In the genomic region with DNA sequence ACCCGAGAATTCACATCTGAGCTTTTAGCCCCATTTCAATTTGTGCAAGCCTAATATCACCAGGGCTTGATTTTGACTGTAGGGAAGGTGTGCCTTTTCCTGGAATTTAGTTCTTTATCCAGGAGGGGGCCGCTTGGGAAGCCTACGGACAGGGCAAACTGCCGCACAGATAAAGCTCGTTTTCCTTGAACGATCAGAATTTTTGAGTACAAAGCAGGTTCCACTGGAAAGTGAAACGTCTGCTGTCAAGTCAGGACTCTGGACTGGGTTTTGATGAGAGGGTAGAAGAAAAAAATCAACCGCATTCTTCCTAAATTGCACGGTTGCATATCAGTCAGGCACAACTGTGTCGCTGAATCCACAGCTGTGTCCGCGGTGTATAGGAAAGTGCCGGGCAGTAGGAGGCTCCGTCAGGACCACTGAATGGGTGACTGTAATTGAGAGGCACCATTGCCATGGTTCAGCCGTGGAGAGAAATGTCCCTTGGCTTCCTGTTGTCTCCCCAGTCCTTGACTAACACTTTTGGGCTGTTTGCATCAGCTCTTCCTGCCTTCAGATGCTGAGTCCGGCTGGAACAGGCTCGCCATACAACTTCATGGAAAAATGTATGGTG, we compare ENCODE assay signal across 9 mouse cellular contexts. TPM values are rescaled to one million over a fixed set of nuclear protein-coding genes. Genes with fewer than 3 reads are reported as not detected.
DNase-seq lines count a peak whose midpoint lies in the region; ATAC-seq and TF ChIP-seq lines count a peak whose summit lies in the region.
"Had no signal": no experiment of that assay in that cellular context is flagged by ENCODE, and none has a peak within 500 bp of the region (broad histone marks: within the 10 kb centered on the region; RNA-seq: fewer than 3 reads in every experiment).

No protein-coding gene starts in this region.

- peaks cover 18% of the 10 kb centered on the region for H3K27me3 ChIP-seq in kidney, embryonic 14.5 days (ENCODE audit: control insufficient read depth, insufficient read depth, low read length)
- no peaks in the 10 kb centered on the region for H3K27me3 ChIP-seq in embryonic facial prominence, embryonic 14.5 days (replicated peaks; ENCODE audit: control insufficient read depth, insufficient read depth, low read length)
- no peaks in the 10 kb centered on the region; the same call in 1 of the 2 replicates for H3K27me3 ChIP-seq in hindbrain, embryonic 10.5 days (ENCODE audit: insufficient read depth, poor library complexity, severe bottlenecking)
- H3K27me3 ChIP-seq in midbrain, postnatal 0 days (ENCODE audit: insufficient read depth, low read length), result no peaks in the 10 kb centered on the region

- H3K27ac ChIP-seq in kidney, embryonic 14.5 days (ENCODE audit: low read depth, low read length), result no peak overlapping the region
- H3K27ac ChIP-seq in embryonic facial prominence, embryonic 14.5 days (replicated peaks; ENCODE audit: low read depth, low read length), result no peak overlapping the region
- H3K27ac ChIP-seq in hindbrain, embryonic 10.5 days, result no peak overlapping the region
- no peak overlapping the region for H3K27ac ChIP-seq in midbrain, postnatal 0 days (ENCODE audit: low read depth, low read length)
- H3K27ac ChIP-seq: macrophage had no signal

- H3K4me3 ChIP-seq in kidney, embryonic 14.5 days (ENCODE audit: low read length), result no peak overlapping the region
- H3K4me3 ChIP-seq in embryonic facial prominence, embryonic 14.5 days (ENCODE audit: low read depth, low read length), result peak overlapping the region; percentile 4; the same call in 1 of the 2 replicates
- peak overlapping the region; percentile 26 for H3K4me3 ChIP-seq in hindbrain, embryonic 10.5 days
- H3K4me3 ChIP-seq in midbrain, postnatal 0 days (ENCODE audit: low read depth, low read length), result peak overlapping the region; percentile 19; the same call in 1 of the 2 replicates

- TF ChIP-seq CTCF in midbrain, postnatal 0 days (IDR thresholded peaks at IDR 0.05), result no peak

- DNase-seq in kidney, postnatal 25 days, result no peak
- peak; percentile 56 for DNase-seq in embryonic facial prominence, embryonic 14.5 days (ENCODE audit: low spot score)
- peak; percentile 7 for DNase-seq in hindbrain, embryonic 10.5 days (ENCODE audit: low spot score)
- no peak for DNase-seq in midbrain, postnatal 0 days (ENCODE audit: low spot score)
- no peak for DNase-seq in spleen, postnatal 14 days (ENCODE audit: low spot score in 2 of 2)
- no peak for DNase-seq in thymus, postnatal 36 days

- peaks cover 6% of the 10 kb centered on the region; the same call in 1 of the 2 replicates for H3K4me1 ChIP-seq in kidney, embryonic 14.5 days (ENCODE audit: control insufficient read depth, insufficient read depth, low read length)
- H3K4me1 ChIP-seq in embryonic facial prominence, embryonic 14.5 days (ENCODE audit: control insufficient read depth, insufficient read depth, low read length), result peaks cover 13% of the 10 kb centered on the region
- peaks cover 19% of the 10 kb centered on the region for H3K4me1 ChIP-seq in hindbrain, embryonic 10.5 days (replicated peaks)
- peaks cover 3% of the 10 kb centered on the region; the same call in 1 of the 2 replicates for H3K4me1 ChIP-seq in midbrain, postnatal 0 days (ENCODE audit: insufficient read depth, low read length)

- H3K36me3 ChIP-seq in kidney, embryonic 14.5 days (ENCODE audit: control insufficient read depth, insufficient read depth, low read length), result no peaks in the 10 kb centered on the region
- H3K36me3 ChIP-seq in embryonic facial prominence, embryonic 14.5 days (ENCODE audit: control insufficient read depth, insufficient read depth, low read length), result no peaks in the 10 kb centered on the region
- H3K36me3 ChIP-seq in hindbrain, embryonic 10.5 days, result no peaks in the 10 kb centered on the region
- H3K36me3 ChIP-seq in midbrain, postnatal 0 days (ENCODE audit: insufficient read depth, low read length), result no peaks in the 10 kb centered on the region
- H3K36me3 ChIP-seq: G1E had no signal

- no peaks in the 10 kb centered on the region for H3K9me3 ChIP-seq in kidney, embryonic 14.5 days (ENCODE audit: control insufficient read depth, low read length)
- H3K9me3 ChIP-seq in embryonic facial prominence, embryonic 14.5 days (ENCODE audit: control insufficient read depth, low read length), result no peaks in the 10 kb centered on the region
- H3K9me3 ChIP-seq in hindbrain, embryonic 10.5 days, result no peaks in the 10 kb centered on the region
- H3K9me3 ChIP-seq in midbrain, postnatal 0 days (ENCODE audit: low read length), result no peaks in the 10 kb centered on the region
- H3K9me3 ChIP-seq: G1E had no signal

- no peak overlapping the region for H3K9ac ChIP-seq in kidney, embryonic 14.5 days (ENCODE audit: low read depth, low read length)
- H3K9ac ChIP-seq in embryonic facial prominence, embryonic 14.5 days (ENCODE audit: low read depth, low read length), result peak overlapping the region; percentile 20; the same call in 1 of the 2 replicates
- 0 out of 2 replicates have a peak overlapping the region, but pooled peaks have one; percentile 14 for H3K9ac ChIP-seq in midbrain, postnatal 0 days (replicated peaks; ENCODE audit: low read length, poor library complexity, severe bottlenecking)

- peak overlapping the region; percentile 18; the same call in 1 of the 2 replicates for H3K4me2 ChIP-seq in kidney, embryonic 14.5 days (replicated peaks; ENCODE audit: low read depth, low read length)
- peak overlapping the region; percentile 50 for H3K4me2 ChIP-seq in embryonic facial prominence, embryonic 14.5 days (ENCODE audit: low read depth, low read length)
- H3K4me2 ChIP-seq in midbrain, postnatal 0 days (ENCODE audit: low read depth, low read length, poor library complexity, severe bottlenecking), result peak overlapping the region; percentile 46

- ATAC-seq in kidney, embryonic 14.5 days (ENCODE audit: low FRiP score, low TSS enrichment), result no peak
- ATAC-seq in embryonic facial prominence, embryonic 14.5 days (ENCODE audit: low read depth), result peak; percentile 62; the same call in 1 of the 2 replicates
- ATAC-seq in midbrain, postnatal 0 days (ENCODE audit: low FRiP score), result no peak

- WGBS in kidney, embryonic 14.5 days, result 53% methylated on average over 17 of the region's 17 CpGs
- 32% methylated on average over 17 of the region's 17 CpGs for WGBS in embryonic facial prominence, embryonic 14.5 days
- 56% methylated on average over 17 of the region's 17 CpGs for WGBS in hindbrain, embryonic 10.5 days
- WGBS in midbrain, postnatal 0 days, result 30% methylated on average over 17 of the region's 17 CpGs

RNA-seq across cellular contexts. Expression of gene Dync1i2, which starts 19.2 kb away (rescaled TPM):
- polyA plus RNA-seq in kidney, embryonic 14.5 days (2014; fragmentation: Nextera tagmentation; extraction: Ambion mirVana), result 76.3 and 96.4 TPM in 2 replicates
- polyA plus RNA-seq in embryonic facial prominence, embryonic 14.5 days (2014; fragmentation: Nextera tagmentation; extraction: Ambion mirVana), result 103 and 105 TPM in 2 replicates
- 116 and 123 TPM in 2 replicates for polyA plus RNA-seq in hindbrain, embryonic 10.5 days (2016; fragmentation: Nextera tagmentation; extraction: Ambion mirVana)
- total RNA-seq in midbrain, postnatal 0 days (2014; rRNA removed), result 149 and 195 TPM in 2 replicates
- polyA plus RNA-seq in midbrain, postnatal 0 days (2015; fragmentation: Nextera tagmentation; extraction: Ambion mirVana), result 194 and 205 TPM in 2 replicates

Comparison
In these comparisons a context has a peak if more than half of its experiments do, and no peak if none do; other contexts are left out.
1. DNase-seq: peak in embryonic facial prominence, embryonic 14.5 days (single experiment) and hindbrain, embryonic 10.5 days (single experiment); none in kidney, postnatal 25 days (0 of 2), midbrain, postnatal 0 days (single experiment), spleen, postnatal 14 days (0 of 2) and thymus, postnatal 36 days (0 of 2).
2. Peak in every context shown above with its lines, with median percentiles within 50 percentile points of each other: H3K4me2 ChIP-seq.